Mouse (Mus musculus) lung, adult 2 months (tissue): ENCODE measurements at regions not wholly inside any gene's neighbourhood (a gene's known extent, or its start where the extent isn't known, plus 50 kb on each side); places are given as distances from the start of the nearest gene placed in this dataset.
A peak's percentile ranks its signal among the peaks of the same experiment; 100 is the strongest.

Experiments
- DNase-seq: peaks from one replicate; pipeline ENCODE4 v3.0.0; 2022
- H3K4me1 ChIP-seq: fragments of 200-500 bp; 2 replicates; pipeline ENCODE4 v1.6.1; 2011; ENCODE audit warnings: low read length; ENCODE audit not compliant: control insufficient read depth, insufficient read depth
- H3K4me3 ChIP-seq: fragments of 200-500 bp; replicated peaks from 2 replicates; pipeline ENCODE3; 2011; ENCODE audit warnings: low read depth, mild to moderate bottlenecking, control low read depth, low read length; ENCODE audit errors: extremely low read depth
- CTCF ChIP-seq: fragments of 200-500 bp; IDR thresholded peaks from 2 replicates; pipeline ENCODE4 v1.5.1; 2011; ENCODE audit warnings: mild to moderate bottlenecking, low read length, control low read depth; ENCODE audit not compliant: insufficient read depth
- POLR2A ChIP-seq: fragments of 200-500 bp; IDR thresholded peaks from 2 replicates; pipeline ENCODE4 v1.6.1; 2011; ENCODE audit warnings: low read depth, mild to moderate bottlenecking, control low read depth, low read length, borderline replicate concordance; ENCODE audit errors: extremely low read depth
- WGBS: fragments of 180-500 bp; shearing (Covaris S2); methylation state at CpG from one replicate; pipeline ENCODE4 v1.1.7; 2018; 5-methylcytosine and 5-hydroxymethylcytosine counted together

DNA sequence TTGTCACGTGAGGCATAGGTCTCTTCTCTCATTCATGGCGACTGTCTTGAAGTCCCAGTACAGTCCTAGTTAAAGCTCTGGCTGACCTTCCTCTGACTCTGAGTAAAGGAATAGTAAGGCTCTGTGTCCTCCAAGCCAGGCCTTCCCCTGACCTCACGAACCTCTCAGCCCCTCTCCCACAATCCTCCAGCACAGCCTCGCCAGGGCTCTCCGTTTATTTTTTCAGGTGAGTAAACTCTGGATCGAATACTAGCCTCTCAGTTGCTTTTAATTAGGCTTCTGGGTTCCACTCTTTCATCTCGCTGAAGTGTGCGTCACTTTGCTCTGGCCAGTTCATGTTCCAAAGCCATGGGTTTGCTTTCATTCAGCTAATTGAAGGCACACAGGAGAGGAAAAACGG lies 133.8 kb downstream of the Mylk4 start:
- TF ChIP-seq POLR2A (no peak), CTCF (no peak)
- no peaks in the 10 kb centered on the region for H3K4me1 ChIP-seq
- no peak for DNase-seq
- H3K4me3 ChIP-seq, result no peak overlapping the region
- 58% methylated on average over 9 of the region's 9 CpGs for WGBS

- TF ChIP-seq CTCF (no peak), POLR2A (no peak)
- H3K4me1 ChIP-seq, result no peaks in the 10 kb centered on the region
- no peak for DNase-seq
- H3K4me3 ChIP-seq, result no peak overlapping the region
- WGBS, result 55% methylated on average over 5 of the region's 5 CpGs
Observed at GRCm38 (mm10) chr13:32643030-32643750, 140.6 kb downstream of the Mylk4 start.

- no peak for DNase-seq
- H3K4me3 ChIP-seq, result no peak overlapping the region
- no peak for TF ChIP-seq CTCF
- TF ChIP-seq POLR2A, result no peak
- whole genome bisulfite sequencing, result 79% methylated on average over 2 of the region's 2 CpGs
- no peaks in the 10 kb centered on the region for H3K4me1 ChIP-seq
Observed at GRCm38 (mm10) chr13:32640941-32641340, 142.8 kb downstream of the Mylk4 start.

- Histone ChIP-seq H3K4me1 (no peaks in the 10 kb centered on the region), H3K4me3 (no peak overlapping the region)
- no peak for DNase-seq
- no peak for TF ChIP-seq POLR2A
- no peak for TF ChIP-seq CTCF
Observed at GRCm38 (mm10) chr13:32630122-32630732, 153.5 kb downstream of the Mylk4 start.

DNA sequence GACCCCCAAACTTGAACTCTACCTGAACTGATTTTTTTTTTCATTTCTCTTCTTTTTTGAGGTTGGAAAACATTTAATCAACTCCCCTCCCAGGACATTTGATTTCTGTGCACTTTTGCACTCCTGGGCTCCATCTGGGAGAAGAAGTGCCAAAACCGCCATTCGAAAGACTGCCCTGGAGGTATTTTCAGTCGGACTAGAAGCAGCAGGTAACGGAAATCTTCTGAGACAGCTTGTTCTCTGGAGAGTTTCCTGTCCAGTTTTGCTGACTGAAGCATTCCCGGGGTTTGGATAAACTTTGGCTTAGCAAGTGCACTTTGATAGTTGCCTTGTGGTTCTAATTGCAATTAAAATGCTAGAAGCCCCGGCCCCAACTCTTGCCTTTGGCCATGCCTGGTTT lies 169.8 kb downstream of the Mylk4 start:
- no peak overlapping the region for H3K4me3 ChIP-seq
- WGBS, result 43% methylated on average over 6 of the region's 6 CpGs
- TF ChIP-seq CTCF (no peak), POLR2A (no peak)
- no peak for DNase-seq
- no peaks in the 10 kb centered on the region for H3K4me1 ChIP-seq

GRCm38 (mm10) chr13:32611551-32612295 lies 172.0 kb downstream of the Mylk4 start:
- DNase-seq, result no peak
- no peaks in the 10 kb centered on the region for H3K4me1 ChIP-seq
- TF ChIP-seq POLR2A, result no peak
- no peak for TF ChIP-seq CTCF
- no peak overlapping the region for H3K4me3 ChIP-seq
- 37% methylated on average over 13 of the region's 13 CpGs for WGBS

DNA sequence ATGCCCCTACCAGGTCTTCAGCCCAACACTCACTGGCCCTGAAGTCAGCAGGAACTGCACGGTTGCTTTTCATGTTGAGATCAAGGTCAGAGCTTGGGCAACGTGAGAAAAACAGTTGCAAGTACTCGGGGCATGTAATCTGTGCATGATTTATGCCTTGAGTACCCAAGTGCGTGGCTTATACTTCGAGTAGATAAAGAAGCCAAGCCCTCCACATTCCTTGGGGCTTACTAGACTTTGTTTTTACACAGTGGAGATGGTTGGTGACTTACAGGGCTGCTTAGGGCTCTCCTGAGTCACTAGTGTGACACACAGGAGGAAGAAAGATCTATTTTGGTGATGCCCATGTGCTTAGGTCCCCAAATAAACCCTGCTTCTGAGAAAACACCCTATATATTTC lies 172.8 kb downstream of the Mylk4 start:
- no peak for DNase-seq
- TF ChIP-seq CTCF (no peak), POLR2A (no peak)
- 17% methylated on average over 5 of the region's 5 CpGs for WGBS
- no peaks in the 10 kb centered on the region for H3K4me1 ChIP-seq
- H3K4me3 ChIP-seq, result no peak overlapping the region

DNA sequence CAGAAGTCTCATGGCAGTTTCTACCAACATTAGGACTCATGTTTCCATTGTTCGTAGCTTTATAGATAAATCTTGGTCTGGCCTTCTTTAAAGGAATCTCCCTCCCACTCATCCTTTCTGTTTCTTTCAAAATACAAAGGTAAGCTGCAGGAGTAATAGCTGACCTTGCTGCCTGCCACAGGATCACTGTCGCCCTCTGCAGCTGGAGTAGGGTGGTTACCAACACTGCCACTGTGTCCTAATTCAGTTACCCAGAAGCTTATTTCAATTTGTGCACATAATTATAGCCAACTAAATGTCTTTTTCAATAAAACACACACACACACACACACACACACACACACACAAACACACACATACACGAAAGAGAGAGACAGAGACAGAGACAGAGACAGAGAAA lies 175.3 kb downstream of the Mylk4 start:
- no peak overlapping the region for H3K4me3 ChIP-seq
- no peak for DNase-seq
- TF ChIP-seq POLR2A (no peak), CTCF (peak; percentile 44)
- 84% methylated on average over 3 of the region's 3 CpGs for WGBS
- H3K4me1 ChIP-seq, result no peaks in the 10 kb centered on the region

- DNase-seq, result no peak
- 63% methylated on average over 8 of the region's 8 CpGs for WGBS
- Histone ChIP-seq H3K4me3 (no peak overlapping the region), H3K4me1 (no peaks in the 10 kb centered on the region)
- TF ChIP-seq CTCF (no peak), POLR2A (no peak)
Observed at GRCm38 (mm10) chr13:32603925-32604590, 179.7 kb downstream of the Mylk4 start.

DNA sequence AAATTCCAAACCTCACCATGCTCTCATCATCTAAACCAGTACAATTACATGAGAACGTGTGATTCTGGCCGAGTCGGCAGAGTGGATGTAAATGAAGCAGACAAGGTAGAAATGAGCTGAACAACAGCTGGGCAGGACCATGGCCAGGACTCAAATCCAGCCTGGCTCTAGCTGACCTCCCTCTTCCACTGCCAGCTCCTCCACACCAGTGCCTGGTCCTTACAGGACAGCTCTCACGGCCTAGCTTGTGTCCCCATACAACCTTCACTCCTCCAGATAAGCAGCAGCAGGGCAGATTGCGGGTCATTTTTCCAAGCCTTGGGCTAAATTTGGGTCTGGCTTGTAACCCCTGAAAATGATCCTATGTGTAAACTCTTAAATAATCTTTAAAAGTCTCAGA lies 182.4 kb downstream of the Mylk4 start:
- DNase-seq, result no peak
- Histone ChIP-seq H3K4me3 (no peak overlapping the region), H3K4me1 (no peaks in the 10 kb centered on the region)
- TF ChIP-seq POLR2A (no peak), CTCF (no peak)
- 78% methylated on average over 5 of the region's 5 CpGs for WGBS
